Mouse (Mus musculus) liver, postnatal 0 days (tissue): Measurements from ENCODE around the gene Pde4a. TPM values are rescaled to one million over a fixed set of nuclear protein-coding genes. Genes with fewer than 3 reads are reported as not detected.

Source experiments
- ATAC-seq: fragments of 200-750 bp; cut with Nextera tagmentation; 2 replicates; pipeline ENCODE4 v1.8.0; 2017; ENCODE audit warnings: mild to moderate bottlenecking, moderate library complexity
- DNase-seq: peaks from one replicate; pipeline ENCODE4 v3.0.0-alpha.2; 2016
- H3K27ac ChIP-seq: fragments of 300-500 bp; sonication (generic); 2 replicates; pipeline ENCODE4 v1.5.1; 2014; ENCODE audit warnings: antibody characterized with exemption, moderate library complexity, mild to moderate bottlenecking, low read depth
- H3K27me3 ChIP-seq: fragments of 300-500 bp; sonication (generic); 2 replicates; pipeline ENCODE4 v1.6.1; 2014; ENCODE audit warnings: low read length, control low read depth, mixed read lengths; ENCODE audit not compliant: insufficient read depth
- H3K36me3 ChIP-seq: fragments of 300-500 bp; sonication (generic); replicated peaks from 2 replicates; pipeline ENCODE4 v1.6.1; 2014; ENCODE audit warnings: mild to moderate bottlenecking, control low read depth, low read length, moderate library complexity, mixed read lengths; ENCODE audit not compliant: insufficient read depth
- H3K4me1 ChIP-seq: fragments of 300-500 bp; sonication (generic); 2 replicates; pipeline ENCODE4 v1.6.1; 2014; ENCODE audit warnings: antibody characterized with exemption, mild to moderate bottlenecking, control low read depth; ENCODE audit not compliant: insufficient read depth
- H3K4me2 ChIP-seq: fragments of 300-500 bp; sonication (generic); 2 replicates; pipeline ENCODE4 v1.6.1; 2014; ENCODE audit warnings: low read depth, mild to moderate bottlenecking, low read length, moderate library complexity, mixed read lengths
- H3K4me3 ChIP-seq: fragments of 300-500 bp; sonication (generic); 2 replicates; pipeline ENCODE4 v1.5.1; 2014; ENCODE audit warnings: low read depth, low read length
- H3K9ac ChIP-seq: fragments of 300-500 bp; sonication (generic); replicated peaks from 2 replicates; pipeline ENCODE4 v1.6.1; 2014; ENCODE audit warnings: mild to moderate bottlenecking, moderate library complexity
- H3K9me3 ChIP-seq: fragments of 300-500 bp; sonication (generic); 2 replicates; pipeline ENCODE4 v1.6.1; 2016; ENCODE audit warnings: mild to moderate bottlenecking, control low read depth, low read length, mixed read lengths
- CTCF ChIP-seq: sonication (generic); IDR thresholded peaks from 2 replicates; pipeline ENCODE4 v1.5.1; 2016; ENCODE audit warnings: antibody characterized with exemption, low read depth
- EP300 ChIP-seq: IDR thresholded peaks from 2 replicates; pipeline ENCODE4 v1.6.1; 2016; ENCODE audit warnings: antibody characterized with exemption, low read depth, mild to moderate bottlenecking
- WGBS: fragments of 180-500 bp; shearing (Covaris S2); extraction: QIAGEN DNeasy Blood & Tissue Kit; methylation state at CpG from one replicate; pipeline ENCODE4 v1.1.7; 2014; ENCODE audit not compliant: insufficient replicate concordance; 5-methylcytosine and 5-hydroxymethylcytosine counted together
- polyA plus RNA-seq: library from polyadenylated mRNA; unstranded; fragments of >200 nt; fragmentation: Nextera tagmentation; extraction: Ambion mirVana; gene quantifications from 2 replicates; pipeline ENCODE4 v1.2.1, GENCODE M21; 2015

The Pde4a gene
- 1.4 and 1.5 TPM in 2 replicates for polyA plus RNA-seq

DNA sequence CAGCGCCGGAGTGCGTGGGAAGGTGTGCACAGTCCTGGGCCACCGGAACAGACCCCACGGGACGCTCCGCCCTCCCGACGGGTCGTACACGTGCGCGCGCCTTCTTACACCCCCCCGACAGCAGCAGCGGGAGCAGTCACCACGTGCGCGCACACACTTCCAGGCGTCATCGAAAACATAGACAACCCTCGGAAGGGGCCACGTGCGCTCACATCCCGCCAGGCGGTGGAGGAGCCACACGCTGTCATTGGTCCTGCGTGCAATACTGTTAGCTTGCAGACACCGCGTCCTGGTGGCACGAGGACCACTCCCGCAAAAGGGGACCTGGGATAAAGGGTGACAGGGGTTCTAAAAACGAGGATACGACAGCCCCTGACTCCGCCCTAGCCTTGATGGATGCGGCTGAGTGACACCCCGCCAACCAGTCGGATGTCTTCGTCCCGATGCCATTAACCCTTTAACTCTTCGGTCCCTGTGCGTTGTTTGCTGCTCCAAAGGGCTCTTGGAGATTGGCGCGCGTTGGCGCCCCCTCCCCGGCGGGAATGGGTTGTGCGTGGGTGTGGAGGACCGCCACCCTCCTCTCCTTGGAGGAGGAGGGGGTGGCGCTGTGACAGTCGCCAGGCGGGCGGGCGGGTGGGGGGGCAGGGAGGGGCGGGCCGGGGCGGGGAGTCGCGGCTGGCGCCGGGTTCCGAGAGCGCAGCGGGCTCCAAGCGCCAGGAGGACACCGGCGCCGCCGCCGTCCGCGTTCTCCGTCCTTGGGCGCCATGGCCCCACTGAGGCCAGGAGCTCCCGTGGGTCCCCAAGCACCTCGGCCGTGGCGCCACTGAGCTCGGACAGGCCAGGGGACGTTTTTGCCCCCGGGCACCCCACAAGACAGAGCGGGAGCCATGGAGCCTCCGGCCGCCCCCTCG, at the start of gene Pde4a:
Gene Pde4a, plus strand, starts transcription at position 674 of the 911 bp plus-strand sequence.
- Histone ChIP-seq H3K4me2 (peak within 1 kb of the TSS; percentile 76), H3K36me3 (no peaks in the 10 kb centered on the region), H3K4me3 (peak within 1 kb of the TSS; percentile 56), H3K27me3 (peaks cover 42% of the 10 kb centered on the region), H3K4me1 (peaks cover 42% of the 10 kb centered on the region), H3K9ac (peak within 1 kb of the TSS; percentile 62), H3K9me3 (no peaks in the 10 kb centered on the region), H3K27ac (no peak within 1 kb of the TSS)
- DNase-seq: peak; percentile 50
- TF ChIP-seq EP300: no peak
- 0 out of 2 replicates have a peak, but pooled peaks have one; percentile 3 for TF ChIP-seq CTCF
- WGBS: 1% methylated on average over 74 of the region's 86 CpGs
- no peak for ATAC-seq

DNA sequence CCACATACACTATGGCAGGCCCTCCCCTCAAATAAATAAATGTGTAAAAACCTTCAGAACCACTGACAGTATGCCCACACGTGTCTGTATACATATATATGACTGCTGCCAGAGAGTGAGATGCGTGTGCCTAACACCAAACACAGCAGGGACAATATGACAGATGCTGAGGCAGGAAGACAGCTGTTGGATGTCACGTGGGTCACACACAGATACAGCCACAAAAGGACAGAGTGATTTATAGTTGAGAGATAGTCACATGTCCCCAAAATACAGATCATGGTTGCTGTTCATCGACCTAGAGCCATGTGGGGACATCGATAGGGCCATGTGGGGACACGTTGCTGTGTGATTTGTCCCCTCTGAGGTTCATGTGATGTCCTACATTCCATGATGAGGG, 48.4 kb upstream of the Pde4a start:
- H3K9me3 ChIP-seq: no peaks in the 10 kb centered on the region
- H3K4me1 ChIP-seq: no peaks in the 10 kb centered on the region
- no peak overlapping the region for H3K4me3 ChIP-seq
- H3K27me3 ChIP-seq: no peaks in the 10 kb centered on the region
- 74% methylated on average over 6 of the region's 6 CpGs for whole genome bisulfite sequencing
- H3K4me2 ChIP-seq: no peak overlapping the region
- TF ChIP-seq CTCF (no peak), EP300 (no peak)
- peaks cover 13% of the 10 kb centered on the region for H3K36me3 ChIP-seq
- DNase-seq (no peak), ATAC-seq (no peak)
- H3K27ac ChIP-seq: no peak overlapping the region
- no peak overlapping the region for H3K9ac ChIP-seq

DNA sequence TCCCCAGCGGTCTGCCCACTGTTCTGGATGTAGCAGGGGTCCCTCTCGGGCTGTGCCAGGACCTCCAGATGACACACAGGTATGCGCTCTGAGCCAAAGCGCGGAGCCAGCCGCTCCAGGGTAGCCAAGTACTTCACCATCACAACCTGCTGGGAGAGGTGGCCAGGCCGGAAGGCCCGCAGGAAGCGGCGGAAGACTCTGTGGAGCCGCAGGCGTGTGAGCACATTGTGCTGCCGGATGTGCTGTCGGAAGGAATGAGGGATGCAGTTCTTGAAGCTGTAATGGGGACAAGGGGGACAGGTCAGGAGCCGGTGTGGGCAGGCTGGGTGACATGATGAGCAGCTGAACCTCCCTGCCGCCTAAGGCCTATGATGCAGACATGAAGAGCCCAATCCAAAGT, 44.0 kb upstream of the Pde4a start:
- H3K27ac ChIP-seq: no peak overlapping the region
- peaks cover 29% of the 10 kb centered on the region for H3K36me3 ChIP-seq
- 83% methylated on average over 16 of the region's 16 CpGs for WGBS
- no peaks in the 10 kb centered on the region for H3K9me3 ChIP-seq
- no peak for ATAC-seq
- no peak for DNase-seq
- H3K4me3 ChIP-seq: no peak overlapping the region
- peaks cover 5% of the 10 kb centered on the region for H3K4me1 ChIP-seq
- no peak for TF ChIP-seq CTCF
- TF ChIP-seq EP300: no peak
- H3K9ac ChIP-seq: no peak overlapping the region
- no peak overlapping the region for H3K4me2 ChIP-seq
- no peaks in the 10 kb centered on the region for H3K27me3 ChIP-seq

DNA sequence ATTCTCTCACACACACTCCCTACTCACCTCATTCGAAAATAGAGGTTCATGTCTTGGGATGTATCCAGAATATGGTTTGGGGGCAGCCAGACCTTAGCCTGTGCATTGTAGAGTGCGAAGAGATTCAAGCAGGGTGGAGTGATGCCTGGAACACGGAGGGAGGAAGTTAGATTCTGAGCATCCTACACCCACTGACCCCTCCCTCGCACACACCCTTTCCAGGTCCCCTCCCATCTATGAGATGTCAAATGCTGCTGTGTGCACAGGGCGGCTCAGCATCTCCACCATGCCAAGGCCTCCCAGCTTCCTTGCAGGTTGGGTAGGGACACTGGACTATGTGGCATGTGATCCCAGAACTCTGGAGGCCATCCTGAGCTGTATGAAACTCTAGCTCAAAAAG, 40.7 kb upstream of the Pde4a start:
- TF ChIP-seq CTCF (no peak), EP300 (no peak)
- no peak overlapping the region for H3K4me3 ChIP-seq
- no peak overlapping the region for H3K4me2 ChIP-seq
- no peak for ATAC-seq
- no peak overlapping the region for H3K9ac ChIP-seq
- WGBS: 72% methylated on average over 5 of the region's 5 CpGs
- no peak for DNase-seq
- no peaks in the 10 kb centered on the region for H3K9me3 ChIP-seq
- H3K4me1 ChIP-seq: peaks cover 7% of the 10 kb centered on the region
- peaks cover 39% of the 10 kb centered on the region for H3K36me3 ChIP-seq
- H3K27me3 ChIP-seq: no peaks in the 10 kb centered on the region
- H3K27ac ChIP-seq: no peak overlapping the region

DNA sequence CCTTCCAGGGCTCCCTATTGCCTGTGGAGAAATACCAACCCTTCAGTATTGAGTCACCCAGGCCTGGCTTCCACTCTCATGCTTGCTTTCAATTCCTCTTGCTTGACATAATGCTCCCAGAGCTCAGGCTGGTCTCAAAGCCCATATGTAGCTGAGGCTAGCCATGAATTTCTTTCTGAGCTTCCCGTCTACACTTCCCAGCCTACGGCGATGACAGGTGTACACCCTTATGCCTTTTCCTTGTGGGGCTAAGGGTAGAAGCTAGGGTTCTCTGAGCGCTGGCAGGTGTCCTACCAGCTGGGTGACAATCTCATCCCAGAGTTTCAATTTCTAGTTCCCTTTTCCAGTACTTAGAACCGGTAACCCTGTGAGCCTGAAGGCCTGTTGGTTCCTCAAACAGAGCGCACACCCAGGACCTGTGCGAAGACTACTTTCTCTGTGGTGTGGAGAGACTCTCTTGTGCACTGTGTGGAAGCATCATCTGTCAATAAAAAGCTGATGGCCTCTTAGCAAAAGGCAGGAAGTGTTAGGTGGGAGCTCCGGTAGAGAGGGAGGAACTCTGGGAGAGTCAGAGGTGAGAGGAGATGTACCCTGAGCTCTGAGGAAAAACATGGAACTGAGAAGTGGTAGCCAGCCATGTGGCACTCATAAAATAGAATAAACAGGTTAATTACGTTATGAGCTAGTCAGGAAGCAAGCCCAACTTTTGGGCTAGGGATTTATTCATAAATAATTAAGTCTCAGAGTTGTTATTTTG, 39.8 kb upstream of the Pde4a start:
- Histone ChIP-seq H3K27ac (peak overlapping the region; percentile 36; the same call in 1 of the 2 replicates), H3K36me3 (peaks cover 37% of the 10 kb centered on the region), H3K9ac (0 out of 2 replicates have a peak overlapping the region, but pooled peaks have one; percentile 11), H3K9me3 (no peaks in the 10 kb centered on the region), H3K4me2 (no peak overlapping the region), H3K27me3 (no peaks in the 10 kb centered on the region), H3K4me1 (peaks cover 13% of the 10 kb centered on the region), H3K4me3 (no peak overlapping the region)
- TF ChIP-seq EP300: no peak
- TF ChIP-seq CTCF: no peak
- ATAC-seq: peak; percentile 20; the same call in 1 of the 2 replicates
- WGBS: 65% methylated on average over 9 of the region's 9 CpGs
- no peak for DNase-seq

DNA sequence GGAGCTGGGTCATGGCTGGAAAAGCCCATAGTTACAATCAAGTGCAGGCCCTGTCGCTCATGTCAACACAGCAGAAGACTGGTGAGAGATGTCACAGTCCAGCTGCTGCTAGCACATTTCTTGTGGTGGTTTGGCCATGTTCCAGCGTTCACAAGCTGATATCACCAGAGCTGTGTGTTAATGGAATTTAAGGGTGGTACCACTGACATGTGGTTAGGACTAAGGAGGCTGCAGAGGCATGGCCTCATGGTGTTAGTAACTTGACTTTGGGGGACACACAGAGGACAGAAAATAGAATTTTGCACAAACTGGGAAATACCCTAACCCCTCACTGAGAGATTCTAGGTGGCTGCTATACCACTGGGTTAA, 39.3 kb upstream of the Pde4a start:
- H3K4me3 ChIP-seq: no peak overlapping the region
- DNase-seq (no peak), ATAC-seq (peak; percentile 38)
- TF ChIP-seq EP300 (no peak), CTCF (no peak)
- peak overlapping the region; percentile 36 for H3K27ac ChIP-seq
- H3K4me2 ChIP-seq: no peak overlapping the region
- H3K4me1 ChIP-seq: peaks cover 13% of the 10 kb centered on the region
- 0 out of 2 replicates have a peak overlapping the region, but pooled peaks have one; percentile 11 for H3K9ac ChIP-seq
- H3K36me3 ChIP-seq: peaks cover 34% of the 10 kb centered on the region
- no peaks in the 10 kb centered on the region for H3K9me3 ChIP-seq
- 57% methylated on average over 2 of the region's 2 CpGs for WGBS
- no peaks in the 10 kb centered on the region for H3K27me3 ChIP-seq
